Mouse (Mus musculus) left cerebral cortex, adult 8-10 months (tissue): ENCODE data around the gene Clec3b. TPM values are rescaled to one million over a fixed set of nuclear protein-coding genes. Genes with fewer than 3 reads are reported as not detected.

ENCODE experiments used
- total RNA-seq, 4 experiments: library from RNA; stranded (reverse); gene quantifications; 2 replicates each; pipeline ENCODE4 v1.2.4; 2022

The Clec3b gene
- total RNA-seq, 4 experiments from 2014 or later, result 2.3 to 3.9 (median 2.7) TPM

Other genes with a start within 250 kb of the Clec3b start
- gene Zfp105, start 227.9 kb upstream of the Clec3b start, total RNA-seq, result 1 to 10 TPM; 6.2 to 9.3 (median 8.3) TPM
- 10 to 100 TPM; 20.1 to 23.4 (median 21.1) TPM for gene 1110059G10Rik, start 199.9 kb upstream of the Clec3b start, total RNA-seq
- 1 to 10 TPM; 1.0 to 1.6 (median 1.0) TPM for gene Kif15, start 199.9 kb upstream of the Clec3b start, total RNA-seq
- gene Tmem42, start 129.6 kb upstream of the Clec3b start, total RNA-seq, result 10 to 100 TPM; 24.1 to 27.6 (median 26.2) TPM
- gene Tgm4, start 116.2 kb upstream of the Clec3b start, total RNA-seq, result 1 to 10 TPM in 3 of 4 experiments, under 1 TPM in 1; 0.88 to 3.2 (median 1.6) TPM
- 10 to 100 TPM; 61.7 to 72.3 (median 68.8) TPM for gene Zdhhc3, start 37.7 kb upstream of the Clec3b start, total RNA-seq
- gene Exosc7, start 37.7 kb upstream of the Clec3b start, total RNA-seq, result 10 to 100 TPM; 34.7 to 46.4 (median 40.9) TPM
- under 1 TPM; 0.11 to 0.44 (median 0.21) TPM for gene Cdcp1, start 65.1 kb downstream of the Clec3b start, total RNA-seq
- gene Tmem158, start 109.8 kb downstream of the Clec3b start, total RNA-seq, result 10 to 100 TPM; 73.6 to 80.0 (median 74.8) TPM
- 100 to 1,000 TPM in 1 of 4 experiments, 10 to 100 TPM in 3; 48.7 to 105 (median 76.9) TPM for gene Lars2, start 216.0 kb downstream of the Clec3b start, total RNA-seq